Mouse (Mus musculus) C2C12 (cell line): Measurements from ENCODE around the gene Angptl6.

Source experiments
- CTCF ChIP-seq: IDR thresholded peaks from one replicate; pipeline ENCODE4 v1.5.1; 2011; ENCODE audit not compliant: control insufficient read depth, insufficient read depth, insufficient read length
- MAX ChIP-seq: IDR thresholded peaks from one replicate; pipeline ENCODE4 v1.6.1; 2011; ENCODE audit warnings: mild to moderate bottlenecking, control low read depth
- MYOD1 ChIP-seq: IDR thresholded peaks from one replicate; pipeline ENCODE4 v1.6.1; 2011; ENCODE audit warnings: low read depth; ENCODE audit not compliant: control insufficient read depth, insufficient read length

DNA sequence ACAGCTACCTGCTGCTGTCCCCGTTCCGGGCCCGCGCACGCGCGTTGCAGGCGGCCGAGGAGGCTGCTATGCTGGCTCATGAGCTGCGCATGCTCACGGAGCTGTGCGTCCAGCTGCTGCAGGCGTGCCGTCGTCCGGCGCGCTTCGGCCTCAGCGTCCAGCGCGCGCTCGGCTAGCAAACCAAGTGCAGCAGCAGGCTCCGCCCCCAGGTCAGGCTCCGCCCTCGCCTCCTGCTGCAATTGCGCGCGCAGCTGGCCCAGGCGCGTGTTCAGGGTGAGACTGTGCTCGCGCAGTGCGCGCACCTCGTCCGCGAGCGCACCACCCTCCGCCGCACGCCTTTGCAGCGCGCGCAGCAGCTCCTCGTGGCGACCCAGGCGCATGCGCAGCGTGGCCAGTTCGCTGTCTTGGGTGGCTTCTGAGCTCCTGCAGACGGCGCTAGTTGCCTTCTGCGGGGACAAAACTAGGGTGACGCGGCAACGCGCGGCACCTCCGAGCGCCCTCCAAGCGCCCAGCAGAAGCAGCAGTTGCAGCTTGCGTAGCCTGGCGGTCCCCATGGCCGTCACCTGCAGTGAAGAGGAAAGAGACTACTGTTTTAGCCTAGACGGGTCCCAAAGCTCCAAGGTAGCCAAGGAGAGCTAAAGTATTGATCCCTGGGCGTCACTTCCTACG, 1.4 kb downstream of the Angptl6 start:
- TF ChIP-seq CTCF: peak; percentile 91
- TF ChIP-seq MYOD1: no peak
- peak; percentile 77 for TF ChIP-seq MAX
